Mouse (Mus musculus) Muller cell, postnatal 12 days (primary cell): ENCODE measurements at regions not wholly inside any gene's neighbourhood (a gene's known extent, or its start where the extent isn't known, plus 50 kb on each side); places are given as distances from the start of the nearest gene placed in this dataset.
"Not testable (repeated sequence)": the region's sequence is repeated elsewhere in the genome, so short reads cannot be mapped to it uniquely, and the experiment has no call there.

Experiments used
- DNase-seq: peaks from one replicate; pipeline ENCODE4 v3.0.0-alpha.2; 2015; ENCODE audit errors: inconsistent ontology term

DNA sequence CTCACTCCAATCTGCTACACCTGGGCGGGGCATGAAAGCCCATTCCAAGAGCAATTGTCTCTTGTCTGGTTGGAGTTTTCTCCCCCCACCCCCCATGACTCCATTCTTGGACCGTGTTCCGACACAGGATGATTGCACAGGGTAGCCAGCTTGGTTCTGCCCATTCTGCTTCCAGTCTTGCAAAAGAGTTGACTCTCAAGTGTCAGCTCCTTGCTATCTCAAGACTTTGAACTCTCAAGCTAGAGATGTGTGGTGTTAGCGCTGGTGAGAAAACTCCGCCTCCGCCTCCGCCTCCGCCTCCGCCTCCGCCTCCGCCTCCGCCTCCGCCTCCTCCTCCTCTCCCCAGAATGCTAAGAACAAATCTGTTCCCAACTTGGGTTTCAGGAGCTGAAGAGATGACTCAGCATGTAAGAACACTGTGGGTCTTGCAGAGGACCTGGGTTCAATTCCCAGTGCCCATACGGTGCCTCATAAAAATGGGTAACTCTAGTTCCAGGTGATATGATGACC lies 135.1 kb downstream of the Bcat1 start:
- DNase-seq, result no peak

DNA sequence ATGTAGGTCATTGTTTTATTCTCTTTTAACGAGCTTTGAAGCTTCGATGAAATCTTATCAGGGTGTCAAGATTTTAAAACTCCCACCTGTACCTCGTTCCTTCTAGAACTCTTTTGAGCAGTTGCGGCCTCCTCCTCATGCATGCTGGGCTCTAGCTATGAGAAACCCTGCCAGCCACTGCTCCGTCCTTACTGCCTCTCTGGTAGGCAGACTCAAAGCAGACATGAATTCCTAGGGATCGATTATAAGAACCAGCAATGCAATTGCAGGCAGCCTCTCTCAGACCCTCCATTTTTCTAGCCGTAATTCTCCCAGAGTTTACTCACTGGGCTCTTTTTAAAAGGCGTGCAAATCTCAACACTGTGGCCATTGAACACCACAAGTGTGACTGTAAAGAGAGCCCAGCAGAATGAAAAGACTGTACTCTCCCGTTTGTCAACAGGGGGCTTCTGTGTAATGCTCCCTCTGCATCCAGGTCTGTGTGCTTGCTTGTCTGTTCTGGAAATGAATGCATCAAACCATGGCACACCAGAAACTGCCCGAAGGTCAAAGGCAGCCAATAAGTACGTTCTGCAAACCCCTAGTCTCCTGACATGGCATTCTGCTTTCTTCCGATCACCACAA lies 137.3 kb downstream of the Bcat1 start:
- DNase-seq, result no peak

DNA sequence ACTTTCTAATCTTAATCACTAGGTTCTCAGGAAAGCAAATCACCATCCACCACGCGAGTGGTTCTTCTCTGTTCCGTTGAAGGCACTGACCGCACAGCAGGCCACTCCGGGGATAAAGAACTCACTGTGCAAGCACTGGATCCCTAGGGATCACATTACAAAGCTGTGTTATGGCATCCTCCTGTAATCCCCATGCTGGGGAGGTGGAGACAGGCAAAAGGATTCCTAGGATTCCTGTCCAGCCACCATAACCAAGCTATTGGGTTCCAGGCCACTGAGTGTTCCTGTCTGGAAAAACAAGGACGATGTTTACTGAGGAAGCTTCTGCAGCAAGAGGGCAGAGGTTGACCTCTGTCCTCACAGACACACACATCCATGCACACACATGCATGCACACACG lies 138.8 kb downstream of the Bcat1 start:
- no peak for DNase-seq

DNA sequence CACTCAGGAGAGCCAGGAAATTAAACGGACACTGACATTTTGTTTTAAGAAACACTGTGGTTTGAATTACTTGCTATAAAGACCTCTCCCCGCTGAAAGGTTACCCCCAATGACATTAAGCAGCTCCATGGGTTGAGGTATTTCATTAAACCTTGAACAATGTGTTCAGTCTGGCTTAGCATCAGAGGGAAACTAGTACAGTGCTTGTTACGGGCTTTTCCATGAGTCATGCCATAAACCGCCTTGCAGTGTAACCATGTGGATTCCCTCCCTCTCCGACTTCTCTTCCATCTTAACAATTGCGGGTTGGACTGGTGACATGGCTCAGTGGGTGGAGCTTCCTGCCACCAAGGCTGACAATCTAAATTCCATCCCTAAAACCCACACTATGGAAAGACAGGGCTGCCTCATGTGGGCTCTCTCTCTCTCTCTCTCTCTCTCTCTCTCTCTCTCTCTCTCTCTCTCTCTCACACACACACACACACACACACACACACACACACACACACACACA lies 142.2 kb downstream of the Bcat1 start:
- peak; percentile 30 for DNase-seq

DNA sequence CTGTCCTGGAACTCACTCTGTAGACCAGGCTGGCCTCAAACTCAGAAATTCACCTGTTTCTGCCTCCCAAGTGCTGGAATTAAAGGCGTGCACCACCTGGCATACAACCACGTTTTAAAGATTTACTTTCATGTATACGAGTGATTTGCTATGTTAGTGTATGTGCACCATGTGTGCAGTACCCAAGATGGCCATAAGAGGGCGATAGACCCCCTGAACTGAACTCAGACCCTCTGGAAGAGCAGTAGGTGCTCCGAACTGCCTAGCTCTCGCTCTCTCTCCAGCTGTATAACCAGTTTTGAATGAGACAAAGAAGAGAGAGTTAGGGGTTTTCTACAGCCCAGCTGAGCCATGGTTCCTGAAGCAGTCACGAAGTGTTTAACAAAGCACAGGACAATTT lies 143.6 kb downstream of the Bcat1 start:
- no peak for DNase-seq

- no peak for DNase-seq
Observed at GRCm38 (mm10) chr6:144929959-144930358, 146.0 kb downstream of the Bcat1 start.

- DNase-seq, result no peak
Observed at GRCm38 (mm10) chr6:144929262-144929855, 146.6 kb downstream of the Bcat1 start.

GRCm38 (mm10) chr6:144927599-144927998 lies 145.8 kb upstream of the Sox5 start:
- DNase-seq, result no peak

DNA sequence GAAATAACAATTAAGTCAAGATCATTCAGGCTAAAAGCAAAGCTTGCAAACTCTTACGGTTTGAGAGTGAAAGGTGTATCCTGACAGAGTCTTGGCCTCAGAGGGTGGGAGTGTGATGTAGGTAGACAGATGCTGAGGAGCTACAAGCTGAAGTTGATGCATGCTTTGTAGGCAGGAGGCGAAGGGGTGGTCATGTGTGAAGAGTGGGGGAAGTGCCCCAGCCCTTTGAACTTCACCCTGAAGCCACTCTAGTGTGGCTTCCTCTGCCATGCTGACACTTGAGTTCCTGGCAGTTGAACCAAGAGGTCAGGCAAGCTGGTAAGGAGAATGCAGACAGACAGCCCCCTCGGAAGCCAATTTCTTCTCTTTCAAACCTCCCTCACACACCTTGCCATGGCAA lies 141.0 kb upstream of the Sox5 start:
- no peak for DNase-seq

- DNase-seq, result no peak
Observed at GRCm38 (mm10) chr6:144919750-144920149, 138.0 kb upstream of the Sox5 start.

GRCm38 (mm10) chr6:144917128-144917527 lies 135.4 kb upstream of the Sox5 start:
- no peak for DNase-seq

- DNase-seq, result no peak
Observed at GRCm38 (mm10) chr6:144911781-144912180, 130.0 kb upstream of the Sox5 start.

- DNase-seq, result no peak
Observed at GRCm38 (mm10) chr6:144910392-144910791, 128.6 kb upstream of the Sox5 start.

- DNase-seq, result no peak
Observed at GRCm38 (mm10) chr6:144908646-144909045, 126.9 kb upstream of the Sox5 start.

GRCm38 (mm10) chr6:144903156-144903555 lies 121.4 kb upstream of the Sox5 start:
- no peak for DNase-seq

GRCm38 (mm10) chr6:144902267-144902995 lies 120.7 kb upstream of the Sox5 start:
- peak; percentile 33 for DNase-seq

- no peak for DNase-seq
Observed at GRCm38 (mm10) chr6:144901825-144902224, 120.0 kb upstream of the Sox5 start.

- DNase-seq, result not testable (repeated sequence)
Observed at GRCm38 (mm10) chr6:144900858-144901257, 119.1 kb upstream of the Sox5 start.

- no peak for DNase-seq
Observed at GRCm38 (mm10) chr6:144897526-144897925, 115.7 kb upstream of the Sox5 start.

DNA sequence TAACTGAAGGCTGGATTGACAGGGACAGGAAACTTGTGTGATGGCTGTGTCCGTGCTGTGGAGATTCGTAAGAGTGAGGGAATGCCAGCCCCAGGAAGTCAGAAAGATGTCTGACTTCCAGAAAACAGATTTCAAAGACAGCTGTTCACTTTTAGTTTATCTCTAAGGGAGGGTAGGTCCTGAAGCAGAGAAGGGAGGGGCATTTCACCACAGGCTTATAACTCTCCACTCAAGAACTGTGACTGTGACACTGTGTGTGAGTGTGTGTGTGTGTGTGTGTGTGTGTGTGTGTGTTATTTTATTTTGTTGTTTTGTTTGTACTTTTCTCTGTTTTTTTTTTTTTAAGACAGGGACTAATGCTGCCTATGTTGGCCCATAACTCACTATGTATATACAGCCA lies 109.1 kb upstream of the Sox5 start:
- DNase-seq, result no peak

DNA sequence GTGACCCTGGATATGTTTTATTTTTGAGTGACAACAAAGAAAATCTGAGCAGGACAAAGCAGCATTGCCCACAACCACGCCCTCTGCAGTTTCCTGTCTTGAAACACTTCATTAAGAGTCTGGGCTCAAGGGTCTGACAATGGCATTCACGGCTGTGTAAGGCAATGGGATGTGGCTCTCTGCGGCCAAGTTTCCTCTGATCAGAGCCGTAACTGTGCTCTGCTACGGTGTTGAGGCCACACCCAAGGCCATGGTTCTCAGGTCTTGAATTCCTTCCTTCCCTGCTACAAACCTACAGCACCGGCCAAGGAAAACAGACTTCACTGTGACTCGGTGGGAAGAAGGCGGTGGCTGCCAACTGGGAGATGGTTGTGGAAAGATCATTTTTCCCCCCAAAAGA lies 108.4 kb upstream of the Sox5 start:
- no peak for DNase-seq

GRCm38 (mm10) chr6:144883117-144883516 lies 101.3 kb upstream of the Sox5 start:
- no peak for DNase-seq

DNA sequence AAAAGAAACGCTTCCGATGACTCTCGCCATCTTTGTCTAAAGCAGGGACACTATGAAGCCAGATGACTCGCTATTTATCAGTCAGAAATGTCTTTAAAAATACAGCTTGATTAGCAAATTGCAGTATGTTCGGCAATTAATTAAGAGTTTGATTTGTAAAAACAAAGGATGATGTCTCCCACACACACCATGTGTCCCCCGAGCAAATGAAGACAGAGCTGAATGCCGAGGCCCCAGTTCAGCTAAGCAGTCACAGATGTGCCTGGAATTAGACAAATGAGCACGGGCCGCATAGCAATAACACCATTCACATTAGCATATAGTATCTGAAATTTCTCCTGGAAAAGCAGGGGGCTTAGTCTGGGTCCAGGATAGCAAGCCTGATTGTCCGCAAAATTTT lies 98.3 kb upstream of the Sox5 start:
- DNase-seq, result no peak
